Mouse (Mus musculus) olfactory bulb, adult 2 months (tissue): ENCODE measurements around the gene Gzma.

Source experiments
- CTCF ChIP-seq: fragments of 200-500 bp; IDR thresholded peaks from 2 replicates; pipeline ENCODE4 v1.5.1; 2012; ENCODE audit warnings: low read depth, mild to moderate bottlenecking, low read length, moderate library complexity; ENCODE audit not compliant: insufficient read depth
- POLR2A ChIP-seq: fragments of 200-500 bp; IDR thresholded peaks from 2 replicates; pipeline ENCODE4 v1.6.1; 2012; ENCODE audit warnings: mild to moderate bottlenecking, low read depth, low read length, moderate library complexity; ENCODE audit not compliant: insufficient read depth

DNA sequence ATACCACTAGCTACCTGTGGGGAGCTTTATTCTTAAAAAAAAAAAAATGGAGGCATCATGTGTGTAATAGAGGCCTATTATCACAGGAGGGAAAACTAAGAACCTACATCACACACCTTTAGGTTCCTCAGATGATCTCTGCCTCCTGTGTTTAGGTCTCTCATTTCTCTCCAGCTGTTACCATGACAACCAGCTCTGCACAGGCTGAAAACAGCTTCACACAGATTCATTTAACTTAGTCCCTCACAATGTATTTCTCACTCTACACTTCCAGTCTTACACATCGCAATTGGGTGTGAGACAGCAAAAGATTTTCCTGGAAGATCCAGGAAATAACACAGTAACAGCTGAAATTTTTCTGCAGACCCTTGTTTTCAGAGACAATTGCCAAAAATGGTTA is 29.2 kb upstream of the Gzma start:
- TF ChIP-seq CTCF = no peak
- TF ChIP-seq POLR2A = no peak
